Mouse (Mus musculus): Measurements from ENCODE around the gene Gtf3c2. TPM values are rescaled to one million over a fixed set of nuclear protein-coding genes. Genes with fewer than 3 reads are reported as not detected.

Gtf3c2 gene
- total RNA-seq, 2 experiments from 2014 or later = 39.7 to 47.0 TPM

DNA sequence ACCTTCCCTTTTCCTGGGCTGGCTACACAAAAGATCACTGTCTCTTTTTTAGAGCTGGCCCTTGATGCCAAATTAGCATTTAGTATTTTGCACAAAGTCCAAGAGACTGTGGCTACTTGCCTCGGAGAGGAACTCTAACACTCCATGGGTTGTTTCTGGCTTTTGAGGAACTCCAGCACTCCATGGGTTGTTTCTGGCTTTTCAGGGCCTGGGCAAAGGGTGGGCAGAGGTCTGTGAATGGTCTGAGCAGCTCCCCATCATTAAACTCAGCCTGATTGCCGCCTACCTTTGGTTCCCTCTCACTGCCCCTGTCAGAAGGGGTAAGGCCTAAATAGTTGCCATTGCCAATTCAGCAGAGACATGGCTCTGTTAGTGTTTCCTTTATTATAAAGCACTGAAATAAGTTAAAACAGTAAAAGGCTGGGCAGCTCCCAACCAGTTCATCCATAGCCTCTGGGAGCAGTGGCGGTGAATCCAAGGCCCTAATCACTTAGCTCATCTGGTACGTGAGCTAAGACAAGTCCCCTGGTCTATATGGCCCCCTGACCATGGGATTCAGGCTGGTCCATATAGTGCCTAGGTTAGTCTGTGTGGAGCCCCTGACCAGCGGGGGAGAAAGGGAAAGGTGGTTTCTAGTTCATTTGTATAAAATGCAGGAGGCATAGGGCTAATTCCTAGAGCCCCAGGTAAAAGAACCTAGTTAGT, 18.8 kb upstream of the Gtf3c2 start:
- no peak for DNase-seq (ENCODE audit: low spot score in 2 of 2)

DNA sequence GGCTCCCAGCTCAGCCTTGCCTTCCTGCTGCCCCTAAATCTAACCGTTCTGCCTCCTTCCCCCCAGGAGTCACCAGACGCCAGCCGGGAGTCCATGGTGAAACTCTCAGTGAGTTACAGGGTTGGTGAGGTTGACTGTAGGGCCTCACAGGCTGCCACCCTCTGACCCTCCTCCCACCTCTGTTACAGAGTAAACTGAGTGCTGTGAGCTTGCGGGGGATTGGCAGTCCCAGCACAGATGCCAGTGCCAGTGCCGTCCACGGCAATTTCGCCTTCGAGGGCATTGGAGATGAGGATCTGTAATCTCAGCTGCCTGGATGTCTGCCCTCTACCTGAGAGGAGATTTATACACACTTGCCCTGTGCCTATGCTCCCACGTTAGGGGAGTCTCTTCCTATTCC, 18.2 kb upstream of the Gtf3c2 start:
- no peak for DNase-seq (ENCODE audit: low spot score in 2 of 2)

DNA sequence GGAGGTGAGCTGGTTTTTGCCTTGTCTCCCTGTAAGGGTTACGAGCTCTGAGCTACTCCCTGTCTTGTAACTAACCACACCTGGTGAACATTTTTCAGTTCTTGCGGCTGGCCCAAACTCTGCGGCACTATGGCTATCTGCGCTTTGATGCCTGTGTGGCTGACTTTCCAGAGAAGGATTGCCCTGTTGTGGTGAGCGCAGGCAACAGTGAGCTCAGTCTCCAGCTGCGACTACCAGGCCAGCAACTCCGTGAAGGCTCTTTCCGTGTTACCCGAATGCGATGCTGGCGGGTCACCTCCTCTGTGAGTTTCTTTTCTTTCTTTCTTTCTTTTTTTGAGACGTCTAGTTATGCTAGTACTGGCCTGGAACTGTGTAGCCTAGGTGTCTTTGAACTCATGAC, 17.1 kb upstream of the Gtf3c2 start:
- DNase-seq (ENCODE audit: low spot score in 2 of 2) = no peak

DNA sequence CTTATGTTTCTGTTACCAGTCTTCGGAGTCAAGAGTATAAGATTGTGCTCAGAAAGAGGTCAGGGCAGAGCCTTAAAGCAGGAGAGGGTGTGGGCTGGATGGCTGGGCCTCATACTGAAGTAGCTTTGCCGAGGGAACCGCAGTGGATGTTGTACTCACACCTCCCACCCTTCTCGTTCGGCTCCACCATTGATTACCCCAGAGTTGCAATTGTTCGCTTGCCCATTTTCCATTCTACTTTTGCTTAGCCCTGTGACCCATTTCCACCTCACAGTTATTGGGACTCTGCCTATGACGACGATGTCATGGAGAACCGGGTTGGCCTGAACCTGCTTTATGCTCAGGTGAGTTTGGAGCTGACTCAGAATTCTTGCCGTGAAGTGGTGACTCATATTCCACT, 16.3 kb upstream of the Gtf3c2 start:
- no peak for DNase-seq (ENCODE audit: low spot score in 2 of 2)

DNA sequence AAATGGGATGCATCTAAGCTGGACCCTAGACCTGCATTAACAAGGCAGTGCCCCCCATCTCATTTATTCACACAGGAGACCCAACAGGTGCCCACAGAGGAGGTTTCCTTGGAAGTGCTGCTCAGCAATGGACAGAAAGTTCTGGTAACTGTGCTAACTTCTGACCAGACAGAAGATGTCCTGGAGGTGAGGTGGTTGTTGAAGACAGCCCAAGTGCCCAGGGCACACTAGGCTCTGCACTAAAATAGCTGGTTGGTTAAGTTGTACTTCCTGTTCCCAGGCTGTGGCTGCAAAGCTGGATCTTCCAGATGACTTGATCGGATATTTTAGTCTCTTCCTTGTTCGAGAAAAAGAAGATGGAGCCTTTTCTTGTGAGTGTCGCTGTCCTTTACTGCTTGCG, 15.7 kb upstream of the Gtf3c2 start:
- no peak for DNase-seq (ENCODE audit: low spot score in 2 of 2)

GRCm38 (mm10) chr5:31194486-31195485, 14.8 kb upstream of the Gtf3c2 start:
- DNase-seq (ENCODE audit: low spot score in 2 of 2) = no peak

GRCm38 (mm10) chr5:31193631-31194281, 13.8 kb upstream of the Gtf3c2 start:
- no peak for DNase-seq (ENCODE audit: low spot score in 2 of 2)

DNA sequence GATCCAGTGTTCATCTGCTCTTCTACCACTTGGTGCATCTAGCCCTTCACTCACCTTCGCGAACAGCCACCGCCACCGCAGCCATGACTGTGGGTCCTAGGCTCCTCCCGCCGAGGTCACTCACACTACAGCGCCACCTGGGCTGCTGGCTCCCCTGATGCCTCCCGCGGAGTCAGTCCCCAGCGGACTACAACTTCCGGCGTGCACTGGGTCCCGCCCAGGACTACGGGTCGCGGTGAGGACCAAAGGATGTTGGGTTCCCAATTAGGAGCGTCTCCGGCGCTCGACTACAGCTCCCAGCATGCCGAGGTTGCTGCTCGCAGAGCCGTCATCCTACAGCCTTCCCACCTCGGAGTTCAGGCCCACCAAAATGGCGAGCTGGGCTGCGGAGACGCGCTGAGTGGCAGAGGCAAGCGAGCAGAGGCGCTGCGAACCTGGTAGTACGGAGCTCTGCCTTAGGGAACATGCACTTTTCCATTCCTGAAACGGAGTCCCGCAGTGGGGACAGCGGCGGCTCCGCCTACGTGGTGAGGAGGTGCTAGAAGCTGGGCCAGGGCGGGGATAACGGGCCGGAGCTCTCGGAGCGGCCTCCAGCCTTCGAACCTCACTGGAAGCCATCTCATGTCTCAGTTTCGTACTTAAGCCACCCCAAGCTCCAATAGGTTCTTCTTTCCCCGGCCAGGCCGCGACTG, 13.1 kb upstream of the Gtf3c2 start, which contains the start of the genes Snx17 and Eif2b4:
Gene Snx17, plus strand, starts transcription at position 289 of the 692 bp plus-strand sequence.
Gene Eif2b4, minus strand, starts transcription at position 492 of the 692 bp plus-strand sequence.
- peak; percentile 94 to 99 for DNase-seq (ENCODE audit: low spot score in 2 of 2)

DNA sequence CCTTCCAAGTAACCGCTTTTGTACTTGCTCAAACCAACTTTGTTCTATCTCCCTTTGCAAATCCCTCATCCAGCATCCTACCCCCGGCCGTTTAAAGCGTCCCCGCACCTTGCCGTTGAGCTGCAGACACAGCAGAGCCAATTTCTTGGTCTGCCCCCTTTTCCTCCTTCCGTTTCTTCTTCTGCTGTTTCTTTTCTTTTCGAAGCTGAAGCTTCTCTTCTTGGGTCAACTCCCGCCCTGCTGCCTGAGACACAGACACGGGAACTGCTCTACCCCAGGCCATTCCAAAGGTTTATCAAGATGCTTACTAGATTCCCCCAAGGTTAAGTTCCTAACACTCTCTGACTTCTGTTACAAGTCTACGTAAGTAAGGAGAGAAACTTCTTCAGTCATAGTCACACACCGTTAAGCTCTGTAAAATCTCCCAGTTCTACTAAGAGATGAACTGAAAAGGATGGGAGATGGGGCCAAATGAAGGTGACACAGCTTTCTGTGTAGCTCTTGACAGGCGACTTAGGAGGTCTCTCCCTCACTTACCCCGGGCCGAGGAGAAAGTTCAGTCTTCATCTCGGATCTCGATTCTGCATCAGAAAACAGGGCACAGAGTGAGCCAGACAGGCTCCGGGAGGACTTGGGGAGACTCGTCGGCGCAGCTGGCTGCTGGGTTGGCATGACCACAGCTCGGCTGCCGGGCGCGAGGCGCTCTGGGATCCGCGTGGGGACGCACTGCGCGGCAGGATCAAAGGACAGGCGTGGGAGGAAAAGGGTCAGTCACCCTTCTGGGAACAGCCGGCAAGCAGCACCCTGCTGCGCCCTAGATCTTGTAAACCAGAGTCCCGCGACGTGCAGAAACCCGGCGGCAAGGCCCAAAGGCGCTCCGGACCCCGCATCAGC, 12.3 kb upstream of the Gtf3c2 start:
- peak in 1 of 2 experiments; percentile 75 for DNase-seq (ENCODE audit: low spot score in 2 of 2)

DNA sequence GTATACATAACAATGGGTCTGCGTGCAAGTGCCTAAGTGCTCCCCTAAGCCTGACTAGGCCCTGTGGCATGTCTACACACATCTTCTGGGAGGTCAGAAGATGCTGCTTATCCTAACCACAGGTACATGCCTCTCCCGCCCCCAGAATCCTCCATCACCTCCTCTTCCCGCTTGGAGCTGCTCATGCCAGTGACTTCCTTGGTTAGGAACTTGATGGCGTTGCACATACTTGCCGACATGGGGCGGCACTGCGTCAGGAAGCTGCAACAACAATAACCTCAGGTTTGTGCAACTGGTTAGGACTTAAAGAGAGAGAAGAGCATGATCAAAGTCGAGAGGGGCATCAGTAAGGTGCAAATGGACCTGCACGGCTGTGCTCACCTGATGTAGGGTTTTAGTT, 10.3 kb upstream of the Gtf3c2 start:
- DNase-seq (ENCODE audit: low spot score in 2 of 2) = no peak

GRCm38 (mm10) chr5:31188223-31188840, 8.4 kb upstream of the Gtf3c2 start:
- no peak for DNase-seq (ENCODE audit: low spot score in 2 of 2)

DNA sequence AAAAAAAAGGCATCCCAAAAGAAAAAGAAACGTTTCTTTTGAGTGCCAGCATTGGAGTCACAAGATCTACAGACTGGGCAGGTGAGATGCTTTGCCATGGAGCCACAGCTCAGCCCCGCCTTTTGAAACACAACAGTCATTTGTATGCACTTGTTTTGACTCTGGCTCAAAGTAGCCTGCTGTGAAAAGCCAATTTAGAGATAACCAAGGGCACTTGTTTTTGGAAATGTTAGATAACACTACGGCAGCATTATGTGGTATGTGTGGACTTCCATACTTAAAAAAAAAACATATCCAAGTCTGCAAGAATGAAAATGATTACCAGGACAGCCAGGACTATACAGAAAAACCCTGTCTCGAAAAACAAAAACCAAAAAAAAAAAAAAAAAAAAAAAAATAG, 3.7 kb upstream of the Gtf3c2 start:
- no peak for DNase-seq (ENCODE audit: low spot score in 2 of 2)

DNA sequence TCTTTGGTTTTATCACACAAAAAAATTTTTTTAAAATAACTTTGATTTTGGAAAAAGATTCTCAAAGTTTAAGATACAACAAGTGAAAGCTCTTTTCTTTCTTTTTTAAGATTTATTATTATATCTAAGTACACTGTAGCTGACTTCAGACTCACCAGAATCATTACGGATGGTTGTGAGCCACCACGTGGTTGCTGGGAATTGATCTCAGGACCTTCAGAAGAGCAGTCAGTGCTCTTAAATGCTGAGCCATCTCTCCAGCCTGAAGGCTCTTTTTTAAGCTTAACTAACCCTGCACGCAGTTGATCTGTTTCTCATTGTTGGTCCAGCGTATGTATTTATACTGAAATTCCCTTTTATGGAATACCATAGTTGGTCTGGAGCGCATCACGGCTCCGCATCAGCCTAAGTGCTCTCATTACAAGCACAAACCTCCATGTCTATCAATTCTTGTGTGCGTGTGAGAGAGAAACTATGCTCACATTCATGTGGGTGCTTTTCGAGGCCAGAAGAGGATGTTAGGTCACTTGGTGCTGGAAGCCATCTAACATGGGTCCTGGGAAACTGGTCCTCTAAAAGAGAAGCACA, 1.3 kb upstream of the Gtf3c2 start:
- no peak for DNase-seq (ENCODE audit: low spot score in 2 of 2)

DNA sequence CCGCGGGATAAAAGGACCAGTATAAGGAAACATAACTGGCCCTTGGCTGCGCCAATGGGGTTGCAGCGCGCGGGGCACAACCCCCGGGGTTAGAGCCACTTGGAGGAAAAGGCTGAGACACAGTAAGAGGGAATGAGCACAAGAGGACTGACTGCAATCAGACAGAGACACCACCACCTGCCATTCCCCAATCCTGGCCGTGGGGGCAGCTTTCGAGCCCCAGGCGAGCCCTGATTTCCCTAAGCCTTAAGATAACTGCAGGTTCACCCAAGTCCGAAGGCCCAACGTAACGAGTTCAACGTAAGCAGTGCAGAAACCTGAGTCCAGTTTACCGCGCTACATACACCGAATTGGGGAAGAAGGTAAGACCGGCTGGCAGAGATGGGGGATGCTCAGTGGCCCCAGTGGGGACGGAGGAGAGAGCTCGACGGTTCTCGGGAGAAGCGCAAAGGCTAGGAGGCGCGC, 611 bp downstream of the Gtf3c2 start:
- DNase-seq (ENCODE audit: low spot score in 2 of 2) = no peak

- DNase-seq (ENCODE audit: low spot score in 2 of 2) = no peak
Measured at GRCm38 (mm10) chr5:31168630-31169029, 11.3 kb downstream of the Gtf3c2 start.

- no peak for DNase-seq (ENCODE audit: low spot score in 2 of 2)
Measured at GRCm38 (mm10) chr5:31164878-31165277, 15.1 kb downstream of the Gtf3c2 start.

- no peak for DNase-seq (ENCODE audit: low spot score in 2 of 2)
Measured at GRCm38 (mm10) chr5:31162462-31162861, 17.5 kb downstream of the Gtf3c2 start.

GRCm38 (mm10) chr5:31154152-31154553, 25.8 kb downstream of the Gtf3c2 start, which contains the start of gene Mpv17:
Mpv17 (minus strand) TSS chr5:31154251.
- peak; percentile 48 to 79 for DNase-seq (ENCODE audit: low spot score in 2 of 2)

Measured in gastrocnemius, postnatal 4 days (tissue).